Mouse (Mus musculus) thymus, adult 2 months (tissue): Measurements from ENCODE around the gene Ccin. TPM values are rescaled to one million over a fixed set of nuclear protein-coding genes. Genes with fewer than 3 reads are reported as not detected.

Experiments used
- DNase-seq: peaks from one replicate; pipeline ENCODE4 v3.0.0; 2021
- H3K27ac ChIP-seq: fragments of 200-500 bp; 2 replicates; pipeline ENCODE4 v1.5.1; 2012; ENCODE audit warnings: low read length, control low read depth; ENCODE audit not compliant: control insufficient read depth, insufficient read depth
- H3K27me3 ChIP-seq: fragments of 200-500 bp; 2 replicates; pipeline ENCODE4 v1.6.1; 2012; ENCODE audit warnings: mild to moderate bottlenecking, low read length, moderate library complexity, mixed read lengths; ENCODE audit not compliant: control insufficient read depth, insufficient read depth
- H3K36me3 ChIP-seq: fragments of 200-500 bp; 2 replicates; pipeline ENCODE4 v1.6.1; 2012; ENCODE audit warnings: mild to moderate bottlenecking, low read length, moderate library complexity; ENCODE audit not compliant: control insufficient read depth, insufficient read depth
- H3K4me1 ChIP-seq: fragments of 200-500 bp; replicated peaks from 2 replicates; pipeline ENCODE4 v1.6.1; 2012; ENCODE audit warnings: low read length; ENCODE audit not compliant: control insufficient read depth, insufficient read depth
- H3K4me3 ChIP-seq: fragments of 200-500 bp; 2 replicates; pipeline ENCODE4 v1.5.1; 2012; ENCODE audit warnings: mild to moderate bottlenecking, low read length, control low read depth, moderate library complexity; ENCODE audit not compliant: control insufficient read depth, insufficient read depth
- CTCF ChIP-seq: fragments of 200-500 bp; IDR thresholded peaks from 2 replicates; pipeline ENCODE4 v1.5.1; 2012; ENCODE audit warnings: mild to moderate bottlenecking, control low read depth, low read length, moderate library complexity, borderline replicate concordance; ENCODE audit not compliant: control insufficient read depth, poor library complexity, insufficient read depth; ENCODE audit errors: extremely low read depth
- POLR2A ChIP-seq: fragments of 200-500 bp; IDR thresholded peaks from 2 replicates; pipeline ENCODE4 v1.6.1; 2012; ENCODE audit warnings: mild to moderate bottlenecking, low read length, control low read depth, moderate library complexity; ENCODE audit not compliant: control insufficient read depth, poor library complexity, insufficient read depth; ENCODE audit errors: extremely low read depth
- WGBS: fragments of 180-500 bp; shearing (Covaris S2); methylation state at CpG from one replicate; pipeline ENCODE4 v1.1.7; 2018; 5-methylcytosine and 5-hydroxymethylcytosine counted together
- polyA plus RNA-seq: library from polyadenylated mRNA; depleted of rRNA; stranded (reverse); fragments of >200 nt; gene quantifications from 2 replicates; pipeline ENCODE4 v1.2.3, GENCODE M21; 2012

Gene Ccin
- polyA plus RNA-seq, 1 experiment = 0.32 TPM

DNA sequence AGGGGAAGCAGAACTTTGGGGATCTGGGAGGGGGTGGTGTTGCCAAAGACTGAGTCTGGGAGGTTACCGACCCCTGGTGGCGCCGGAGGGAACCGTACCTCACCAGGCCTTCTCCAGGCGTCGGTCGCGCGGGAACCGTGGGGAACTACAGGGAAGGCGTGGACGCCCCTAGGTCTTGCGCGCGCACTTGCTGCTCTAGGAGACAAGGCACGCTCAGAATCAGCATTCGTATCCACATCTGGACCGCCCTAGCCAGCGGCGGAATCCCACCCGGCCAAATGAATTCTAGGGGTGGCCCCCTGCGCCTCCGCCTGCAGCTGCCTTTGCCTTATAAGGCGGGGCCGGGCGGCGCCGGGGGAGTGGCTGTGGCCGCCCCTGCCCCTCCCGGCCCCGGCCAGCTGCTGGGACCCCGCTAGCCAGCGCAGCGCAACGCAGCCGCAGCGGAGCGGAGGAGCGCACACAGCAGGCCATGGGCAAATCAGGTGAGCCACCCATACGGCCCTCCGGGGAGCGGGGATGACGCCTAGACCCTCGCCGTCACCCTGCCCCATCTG, 25.9 kb upstream of the Ccin start, which contains the start of gene Glipr2:
Glipr2 (plus strand) TSS at position 110 of the 554 bp plus-strand sequence.
- Histone ChIP-seq H3K36me3 (no peaks in the 10 kb centered on the region), H3K4me3 (peak within 1 kb of the TSS; percentile 57), H3K27ac (peak within 1 kb of the TSS; percentile 13; the same call in 1 of the 2 replicates), H3K4me1 (peaks cover 20% of the 10 kb centered on the region), H3K27me3 (no peaks in the 10 kb centered on the region)
- peak; percentile 88 for DNase-seq
- TF ChIP-seq POLR2A = 0 out of 2 replicates have a peak, but pooled peaks have one; percentile 16
- peak; percentile 88 for TF ChIP-seq CTCF
- under 1% methylated on average over 45 of the region's 45 CpGs for WGBS

DNA sequence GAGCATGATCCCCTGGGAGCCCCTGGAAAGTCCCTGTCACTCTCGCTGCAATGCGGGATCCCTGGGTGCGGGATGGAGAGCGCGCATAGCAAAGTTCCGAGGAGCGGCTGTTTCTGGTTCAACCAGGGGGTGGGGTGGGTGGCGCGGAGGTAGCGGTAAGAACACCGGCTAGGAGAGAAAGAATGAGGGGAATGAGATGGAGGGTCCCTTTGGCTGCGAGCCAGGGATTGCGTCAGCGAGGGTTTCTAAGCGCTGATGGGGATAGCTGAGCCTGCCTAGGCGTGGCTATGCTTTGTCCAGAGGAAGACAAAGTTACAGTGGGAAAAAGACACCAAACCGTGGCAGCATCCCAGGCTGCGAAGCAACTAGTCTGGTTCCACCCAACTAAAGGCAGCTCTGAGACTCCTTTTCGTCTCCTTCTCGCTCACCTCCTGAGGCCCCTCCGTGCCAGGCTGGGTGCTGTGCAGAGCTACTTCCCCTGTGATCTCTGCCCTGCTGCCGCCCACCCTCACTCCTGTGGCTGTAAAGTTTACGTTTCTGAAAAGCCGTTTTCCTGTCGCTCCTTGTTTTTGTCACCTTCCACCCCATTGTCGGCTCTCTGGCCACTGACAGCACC, 25.3 kb upstream of the Ccin start:
- peak; percentile 52 for DNase-seq
- Histone ChIP-seq H3K27ac (peak overlapping the region; percentile 16; the same call in 1 of the 2 replicates), H3K4me1 (peaks cover 20% of the 10 kb centered on the region), H3K36me3 (no peaks in the 10 kb centered on the region), H3K4me3 (peak overlapping the region; percentile 57), H3K27me3 (no peaks in the 10 kb centered on the region)
- no peak for TF ChIP-seq CTCF
- no peak; the same call in 1 of the 2 replicates for TF ChIP-seq POLR2A
- WGBS = under 1% methylated on average over 26 of the region's 26 CpGs

DNA sequence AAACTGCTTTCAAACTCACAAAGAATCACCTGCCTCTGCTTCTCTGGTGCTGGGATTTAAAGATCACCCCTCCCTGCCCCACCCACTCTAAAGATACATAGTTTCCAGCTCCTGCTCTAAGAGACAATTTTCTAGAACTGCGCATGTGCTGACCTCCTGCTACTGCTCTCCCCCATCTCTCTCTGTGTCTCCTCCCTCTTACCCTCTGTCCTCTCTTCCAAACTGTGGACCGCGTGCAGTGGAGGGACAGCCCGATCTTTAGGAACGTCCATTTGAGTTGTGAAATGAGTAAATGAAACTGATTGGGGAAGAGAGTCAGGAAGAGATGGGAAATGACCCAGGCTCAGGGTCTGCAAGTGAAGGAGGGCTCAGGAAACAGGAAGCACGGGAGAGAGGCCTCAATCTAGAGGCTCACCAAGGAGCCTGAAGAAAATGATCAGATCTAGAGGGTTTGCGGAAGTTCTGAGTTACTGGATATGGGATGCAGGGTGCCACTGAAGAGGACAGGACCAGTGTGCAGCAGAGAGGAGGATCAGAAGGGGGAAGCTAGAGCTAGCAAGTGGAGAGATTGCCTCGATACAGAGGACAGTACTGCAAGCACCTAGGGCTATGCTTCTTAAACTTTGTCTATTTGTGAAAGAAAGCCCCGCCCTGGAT, 23.6 kb upstream of the Ccin start:
- Histone ChIP-seq H3K36me3 (no peaks in the 10 kb centered on the region), H3K27ac (peak overlapping the region; percentile 71; the same call in 1 of the 2 replicates), H3K4me3 (peak overlapping the region; percentile 17), H3K4me1 (peaks cover 29% of the 10 kb centered on the region), H3K27me3 (no peaks in the 10 kb centered on the region)
- 28% methylated on average over 9 of the region's 9 CpGs for WGBS
- DNase-seq = no peak
- TF ChIP-seq CTCF (no peak), POLR2A (no peak)

DNA sequence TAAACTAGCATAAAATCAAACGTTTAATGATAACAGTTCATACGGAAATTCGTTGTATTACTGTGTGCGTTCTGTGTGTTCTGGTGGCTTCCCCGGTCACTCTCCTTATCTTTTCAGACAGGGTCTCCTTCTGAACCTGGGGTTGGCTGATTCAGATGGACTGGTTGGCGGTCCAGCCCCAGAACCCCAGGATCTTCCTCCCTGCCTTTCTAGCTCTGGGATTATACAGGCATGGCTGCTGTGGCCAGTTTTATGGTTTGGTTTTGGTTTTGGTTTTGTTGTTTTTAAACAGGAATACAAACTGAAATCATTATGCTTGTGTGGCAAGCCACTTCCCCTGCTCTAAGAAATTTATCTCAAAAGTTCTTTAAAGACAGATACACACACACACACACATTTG, 23.1 kb upstream of the Ccin start:
- no peaks in the 10 kb centered on the region for H3K27me3 ChIP-seq
- H3K4me3 ChIP-seq = no peak overlapping the region
- no peak for DNase-seq
- no peak overlapping the region for H3K27ac ChIP-seq
- WGBS = 24% methylated on average over 6 of the region's 6 CpGs
- no peaks in the 10 kb centered on the region for H3K36me3 ChIP-seq
- no peak for TF ChIP-seq CTCF
- TF ChIP-seq POLR2A = no peak
- peaks cover 34% of the 10 kb centered on the region for H3K4me1 ChIP-seq

DNA sequence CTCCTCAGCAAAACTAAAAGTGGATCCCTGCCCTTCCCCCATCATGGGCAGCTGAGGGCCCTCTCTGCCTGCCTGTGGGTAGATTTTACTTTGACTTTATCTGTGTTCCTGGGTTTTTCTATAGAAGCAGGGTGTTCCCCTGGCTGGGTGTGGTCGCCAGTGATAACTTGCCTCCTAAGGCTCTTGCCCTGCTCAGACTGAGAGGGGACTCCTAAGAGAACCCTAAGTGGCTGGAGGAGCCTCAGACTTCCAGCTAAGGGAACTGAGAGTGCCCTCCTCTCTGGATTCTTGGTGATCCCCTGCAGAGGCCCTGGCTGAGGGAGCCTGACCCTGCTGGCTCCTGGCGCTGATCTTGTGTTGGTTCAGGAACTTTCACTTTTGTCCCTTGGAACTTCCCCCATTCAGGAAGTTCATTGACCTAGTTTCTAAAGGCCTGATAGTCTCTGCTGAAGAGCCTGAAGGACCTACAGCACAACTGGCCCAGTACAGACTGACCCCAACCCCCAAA, 18.9 kb upstream of the Ccin start:
- no peak overlapping the region for H3K27ac ChIP-seq
- H3K4me1 ChIP-seq = peaks cover 36% of the 10 kb centered on the region
- TF ChIP-seq POLR2A (no peak), CTCF (no peak)
- no peaks in the 10 kb centered on the region for H3K27me3 ChIP-seq
- no peaks in the 10 kb centered on the region for H3K36me3 ChIP-seq
- DNase-seq = no peak
- 38% methylated on average over 2 of the region's 2 CpGs for WGBS
- H3K4me3 ChIP-seq = no peak overlapping the region

DNA sequence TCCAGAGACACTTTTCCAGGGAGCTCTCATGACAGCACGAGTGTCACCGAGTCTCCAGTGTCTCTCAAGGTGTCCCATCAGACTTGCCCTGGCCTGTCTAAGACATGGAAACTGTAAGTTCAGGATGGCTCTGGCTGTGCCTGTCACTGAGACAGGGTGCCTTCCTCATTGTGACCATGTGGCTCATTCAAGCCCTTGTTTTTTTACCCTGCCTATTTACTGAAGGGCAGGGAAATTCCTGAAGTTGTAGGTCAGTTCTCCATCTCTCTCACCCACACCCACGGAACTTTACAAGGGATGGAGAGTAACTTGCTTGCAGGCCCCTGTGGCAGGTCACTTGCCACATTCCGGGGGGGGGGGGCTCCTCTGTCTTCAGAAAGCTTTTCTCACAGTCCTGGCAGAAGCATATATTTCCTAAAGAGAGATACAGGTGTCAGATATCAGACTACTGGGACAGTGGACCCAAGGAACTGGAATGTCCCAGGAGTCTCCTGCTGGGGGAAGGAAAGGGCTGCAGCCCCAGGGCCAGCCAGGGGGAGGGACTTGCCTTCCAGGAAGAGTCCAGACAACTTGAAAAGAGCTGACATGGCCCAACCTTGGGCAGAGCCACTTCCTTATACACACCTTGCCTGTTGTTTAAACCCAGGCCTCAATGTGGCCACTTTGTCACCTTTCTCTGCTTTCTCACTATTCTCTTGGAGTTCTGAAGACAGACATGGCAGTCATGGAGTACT, 18.2 kb upstream of the Ccin start:
- no peak overlapping the region for H3K27ac ChIP-seq
- TF ChIP-seq POLR2A (no peak), CTCF (no peak)
- peaks cover 35% of the 10 kb centered on the region for H3K4me1 ChIP-seq

More for the DNA sequence above, 18.2 kb upstream of the Ccin start:
- no peaks in the 10 kb centered on the region for H3K36me3 ChIP-seq
- no peak overlapping the region for H3K4me3 ChIP-seq
- H3K27me3 ChIP-seq = no peaks in the 10 kb centered on the region
- WGBS = 77% methylated on average over 4 of the region's 4 CpGs
- DNase-seq = no peak
